Mouse (Mus musculus) spleen, adult 12 weeks (tissue): ENCODE data around the gene Rab39.

Experiments used
- DNase-seq: peaks from one replicate; pipeline ENCODE4 v3.0.0; 2022; ENCODE audit warnings: low spot score

The Rab39 gene

GRCm38 (mm10) chr9:53705992-53706696 is at the start of gene Rab39:
Gene Rab39 (minus strand): TSS chr9:53706232.
- peak; percentile 69 for DNase-seq

GRCm38 (mm10) chr9:53754801-53755200 is 48.8 kb upstream of the Rab39 start:
- no peak for DNase-seq

- DNase-seq, result no peak
Observed at GRCm38 (mm10) chr9:53750899-53751298, 44.9 kb upstream of the Rab39 start.

- DNase-seq, result no peak
Observed at GRCm38 (mm10) chr9:53750411-53750810, 44.4 kb upstream of the Rab39 start.

GRCm38 (mm10) chr9:53740829-53741404 is 34.9 kb upstream of the Rab39 start:
- DNase-seq, result no peak

GRCm38 (mm10) chr9:53705491-53705991 is 491 bp downstream of the Rab39 start:
- DNase-seq, result peak; percentile 34

- no peak for DNase-seq
Observed at GRCm38 (mm10) chr9:53702991-53703390, 3.0 kb downstream of the Rab39 start.

- DNase-seq, result no peak
Observed at GRCm38 (mm10) chr9:53700496-53700895, 5.5 kb downstream of the Rab39 start.

- DNase-seq, result no peak
Observed at GRCm38 (mm10) chr9:53695846-53696245, 10.2 kb downstream of the Rab39 start.

GRCm38 (mm10) chr9:53693718-53694117 is 12.3 kb downstream of the Rab39 start:
- no peak for DNase-seq

- no peak for DNase-seq
Observed at GRCm38 (mm10) chr9:53691745-53692670, 14.0 kb downstream of the Rab39 start.

GRCm38 (mm10) chr9:53680851-53681250 is 25.2 kb downstream of the Rab39 start:
- DNase-seq, result no peak

GRCm38 (mm10) chr9:53676921-53677320 is 29.1 kb downstream of the Rab39 start:
- no peak for DNase-seq

- DNase-seq, result peak; percentile 61
Observed at GRCm38 (mm10) chr9:53673571-53673970, 32.5 kb downstream of the Rab39 start.

GRCm38 (mm10) chr9:53669680-53670219 is 36.3 kb downstream of the Rab39 start, which contains the start of gene Cul5:
Gene Cul5 (minus strand): TSS chr9:53670014.
- peak; percentile 37 for DNase-seq

- peak; percentile 94 for DNase-seq
Observed at GRCm38 (mm10) chr9:53667020-53667669, 38.9 kb downstream of the Rab39 start.

- DNase-seq, result no peak
Observed at GRCm38 (mm10) chr9:53666665-53667019, 39.4 kb downstream of the Rab39 start.

GRCm38 (mm10) chr9:53665428-53665827 is 40.6 kb downstream of the Rab39 start:
- DNase-seq, result no peak

- no peak for DNase-seq
Observed at GRCm38 (mm10) chr9:53664819-53665218, 41.2 kb downstream of the Rab39 start.

- no peak for DNase-seq
Observed at GRCm38 (mm10) chr9:53634796-53635195, 71.2 kb downstream of the Rab39 start.
